Mouse (Mus musculus) stomach, postnatal 0 days (tissue): ENCODE data around the gene Gm27029.

ENCODE experiments used
- CTCF ChIP-seq: IDR thresholded peaks from 2 replicates; pipeline ENCODE4 v1.5.1; 2016; ENCODE audit warnings: antibody characterized with exemption, low read depth, mild to moderate bottlenecking, moderate library complexity
- EP300 ChIP-seq: optimal IDR thresholded peaks from 2 replicates; pipeline ENCODE3; 2016; ENCODE audit warnings: antibody characterized with exemption

- TF ChIP-seq CTCF = no peak
- no peak for TF ChIP-seq EP300
Observed at GRCm38 (mm10) chr11:101416433-101417100, 8.0 kb downstream of the Gm27029 start.
